Mouse (Mus musculus) splenic B cell, adult 2 months (primary cell): ENCODE measurements around the gene Tmem201.

Experiments
- DNase-seq: peaks from one replicate; pipeline ENCODE4 v3.0.0-alpha.2; 2011; ENCODE audit warnings: low read depth, low spot score
- H3K27me3 ChIP-seq: 2 replicates; pipeline ENCODE4 v1.6.1; 2012; ENCODE audit warnings: mild to moderate bottlenecking, low read length, moderate library complexity, mixed read lengths; ENCODE audit not compliant: control insufficient read depth, poor library complexity, insufficient read depth, severe bottlenecking
- H3K36me3 ChIP-seq: 2 replicates; pipeline ENCODE4 v1.6.1; 2012; ENCODE audit warnings: mild to moderate bottlenecking, low read length, moderate library complexity, mixed read lengths; ENCODE audit not compliant: control insufficient read depth, poor library complexity, insufficient read depth, severe bottlenecking

The Tmem201 gene

GRCm38 (mm10) chr4:149689822-149690700 lies 47.8 kb downstream of the Tmem201 start:
- Histone ChIP-seq H3K36me3 (peaks cover 10% of the 10 kb centered on the region), H3K27me3 (no peaks in the 10 kb centered on the region)
- peak; percentile 52 for DNase-seq

GRCm38 (mm10) chr4:149688861-149689260 lies 49.0 kb downstream of the Tmem201 start:
- DNase-seq, result no peak

GRCm38 (mm10) chr4:149684841-149685623 lies 52.8 kb downstream of the Tmem201 start:
- DNase-seq, result no peak
- Histone ChIP-seq H3K36me3 (peaks cover 6% of the 10 kb centered on the region), H3K27me3 (no peaks in the 10 kb centered on the region)

More at GRCm38 (mm10) chr4:149688861-149689260, 49.0 kb downstream of the Tmem201 start:
- H3K36me3 ChIP-seq, result peaks cover 10% of the 10 kb centered on the region
- H3K27me3 ChIP-seq, result no peaks in the 10 kb centered on the region

GRCm38 (mm10) chr4:149683875-149684274 lies 54.0 kb downstream of the Tmem201 start:
- Histone ChIP-seq H3K36me3 (peaks cover 10% of the 10 kb centered on the region), H3K27me3 (no peaks in the 10 kb centered on the region)
- DNase-seq, result no peak

GRCm38 (mm10) chr4:149679056-149679770 lies 58.6 kb downstream of the Tmem201 start:
- peaks cover 13% of the 10 kb centered on the region for H3K36me3 ChIP-seq
- no peaks in the 10 kb centered on the region for H3K27me3 ChIP-seq

GRCm38 (mm10) chr4:149678006-149678405 lies 59.8 kb downstream of the Tmem201 start:
- H3K27me3 ChIP-seq, result no peaks in the 10 kb centered on the region
- H3K36me3 ChIP-seq, result peaks cover 15% of the 10 kb centered on the region
- no peak for DNase-seq

More at GRCm38 (mm10) chr4:149679056-149679770, 58.6 kb downstream of the Tmem201 start:
- no peak for DNase-seq

- Histone ChIP-seq H3K36me3 (peaks cover 15% of the 10 kb centered on the region), H3K27me3 (no peaks in the 10 kb centered on the region)
- no peak for DNase-seq
Observed at GRCm38 (mm10) chr4:149675378-149676261, 62.2 kb downstream of the Tmem201 start.

GRCm38 (mm10) chr4:149674814-149675377 lies 62.9 kb downstream of the Tmem201 start:
- Histone ChIP-seq H3K36me3 (peaks cover 15% of the 10 kb centered on the region), H3K27me3 (no peaks in the 10 kb centered on the region)
- no peak for DNase-seq

- Histone ChIP-seq H3K27me3 (no peaks in the 10 kb centered on the region), H3K36me3 (peaks cover 12% of the 10 kb centered on the region)
- DNase-seq, result peak; percentile 57
Observed at GRCm38 (mm10) chr4:149672747-149673146, 65.1 kb downstream of the Tmem201 start.

- Histone ChIP-seq H3K36me3 (peaks cover 11% of the 10 kb centered on the region), H3K27me3 (no peaks in the 10 kb centered on the region)
- no peak for DNase-seq
Observed at GRCm38 (mm10) chr4:149671175-149671574, 66.7 kb downstream of the Tmem201 start.

GRCm38 (mm10) chr4:149665692-149666090 lies 72.2 kb downstream of the Tmem201 start:
- Histone ChIP-seq H3K27me3 (no peaks in the 10 kb centered on the region), H3K36me3 (peaks cover 8% of the 10 kb centered on the region)
- DNase-seq, result no peak
